ENCODE assay signal across 22 mouse cellular contexts in genomic region chr10:21803184-21803583, GRCm38 (mm10).
A peak's percentile ranks its signal among the peaks of the same experiment; 100 is the strongest.
DNase-seq lines count a peak whose midpoint lies in the region; ATAC-seq and TF ChIP-seq lines count a peak whose summit lies in the region.
"Had no signal": no experiment of that assay in that cellular context is flagged by ENCODE, and none has a peak within 500 bp of the region (broad histone marks: within the 10 kb centered on the region; RNA-seq: fewer than 3 reads in every experiment).

No protein-coding gene starts in this region.

- H3K4me1 ChIP-seq in hindbrain, embryonic 15.5 days (replicated peaks): no peaks in the 10 kb centered on the region; the same call in 1 of the 2 replicates
- no peaks in the 10 kb centered on the region for H3K4me1 ChIP-seq in hindbrain, embryonic 13.5 days (replicated peaks)
- H3K4me1 ChIP-seq in neural tube, embryonic 13.5 days (replicated peaks): no peaks in the 10 kb centered on the region
- H3K4me1 ChIP-seq in neural tube, embryonic 15.5 days: no peaks in the 10 kb centered on the region
- H3K4me1 ChIP-seq: embryonic facial prominence, embryonic 13.5 days; embryonic facial prominence, embryonic 15.5 days; forebrain, embryonic 12.5 days; forebrain, embryonic 15.5 days had no signal

- no peaks in the 10 kb centered on the region for H3K27me3 ChIP-seq in hindbrain, embryonic 15.5 days
- no peaks in the 10 kb centered on the region for H3K27me3 ChIP-seq in hindbrain, embryonic 13.5 days
- H3K27me3 ChIP-seq in neural tube, embryonic 13.5 days: no peaks in the 10 kb centered on the region
- no peaks in the 10 kb centered on the region for H3K27me3 ChIP-seq in neural tube, embryonic 15.5 days (replicated peaks)
- H3K27me3 ChIP-seq: embryonic facial prominence, embryonic 13.5 days; embryonic facial prominence, embryonic 15.5 days; forebrain, embryonic 12.5 days; forebrain, embryonic 15.5 days had no signal

- no peak for TF ChIP-seq CTCF in gastrocnemius, adult 2 months (IDR thresholded peaks at IDR 0.05)

- ATAC-seq in hindbrain, embryonic 15.5 days (ENCODE audit: low FRiP score, low read depth): peak; percentile 65; the same call in 1 of the 2 replicates
- no peak for ATAC-seq in hindbrain, embryonic 13.5 days (ENCODE audit: low FRiP score)
- ATAC-seq in neural tube, embryonic 13.5 days (ENCODE audit: low read depth): peak; percentile 59; the same call in 1 of the 2 replicates
- ATAC-seq in neural tube, embryonic 15.5 days (ENCODE audit: low FRiP score): peak; percentile 76
- ATAC-seq: forebrain, embryonic 15.5 days had no signal

- no peaks in the 10 kb centered on the region for H3K36me3 ChIP-seq in hindbrain, embryonic 15.5 days
- H3K36me3 ChIP-seq in hindbrain, embryonic 13.5 days: no peaks in the 10 kb centered on the region
- H3K36me3 ChIP-seq in neural tube, embryonic 13.5 days: no peaks in the 10 kb centered on the region
- H3K36me3 ChIP-seq in neural tube, embryonic 15.5 days: no peaks in the 10 kb centered on the region
- H3K36me3 ChIP-seq: embryonic facial prominence, embryonic 13.5 days; embryonic facial prominence, embryonic 15.5 days; forebrain, embryonic 10.5 days; forebrain, embryonic 12.5 days; forebrain, embryonic 15.5 days had no signal

- H3K9me3 ChIP-seq in hindbrain, embryonic 15.5 days: no peaks in the 10 kb centered on the region
- H3K9me3 ChIP-seq in hindbrain, embryonic 13.5 days: no peaks in the 10 kb centered on the region
- no peaks in the 10 kb centered on the region for H3K9me3 ChIP-seq in neural tube, embryonic 13.5 days
- no peaks in the 10 kb centered on the region for H3K9me3 ChIP-seq in neural tube, embryonic 15.5 days (replicated peaks)
- H3K9me3 ChIP-seq: embryonic facial prominence, embryonic 13.5 days; embryonic facial prominence, embryonic 15.5 days; forebrain, embryonic 10.5 days; forebrain, embryonic 12.5 days; forebrain, embryonic 15.5 days had no signal

- DNase-seq in neural tube, embryonic 10.5 days (ENCODE audit: extremely low spot score, low spot score): no peak
- DNase-seq in gastrocnemius, adult 2 months: no peak
- DNase-seq: adrenal gland, adult 2 months; adrenal gland, postnatal 10 days; adrenal gland, postnatal 25 days; cerebellum, adult 11 months; cerebellum, adult 18-20 months; cerebellum, adult 8-10 months; cerebellum, adult 9-11 months; cerebellum, postnatal 14 days; cerebellum, postnatal 36 days; embryo, embryonic 11 days had no signal

- intact Hi-C loops in gastrocnemius, adult 2 months (cut with DNase I): no loop called here

- no peak overlapping the region for H3K4me3 ChIP-seq in hindbrain, embryonic 15.5 days
- no peak overlapping the region for H3K4me3 ChIP-seq in hindbrain, embryonic 13.5 days
- no peak overlapping the region for H3K4me3 ChIP-seq in neural tube, embryonic 13.5 days
- H3K4me3 ChIP-seq in neural tube, embryonic 15.5 days (replicated peaks): no peak overlapping the region
- no peak overlapping the region for H3K4me3 ChIP-seq in gastrocnemius, adult 2 months
- H3K4me3 ChIP-seq: embryonic facial prominence, embryonic 13.5 days; embryonic facial prominence, embryonic 15.5 days; erythroblast, embryonic 14.5 days; forebrain, embryonic 10.5 days; forebrain, embryonic 12.5 days; forebrain, embryonic 15.5 days had no signal

- H3K27ac ChIP-seq in hindbrain, embryonic 15.5 days (replicated peaks): no peak overlapping the region
- H3K27ac ChIP-seq in hindbrain, embryonic 13.5 days: no peak overlapping the region
- no peak overlapping the region for H3K27ac ChIP-seq in neural tube, embryonic 13.5 days (replicated peaks)
- no peak overlapping the region for H3K27ac ChIP-seq in neural tube, embryonic 15.5 days (replicated peaks)
- H3K27ac ChIP-seq in gastrocnemius, adult 2 months: no peak overlapping the region
- H3K27ac ChIP-seq: embryonic facial prominence, embryonic 13.5 days; embryonic facial prominence, embryonic 15.5 days; forebrain, embryonic 10.5 days; forebrain, embryonic 12.5 days; forebrain, embryonic 15.5 days had no signal

- H3K4me2 ChIP-seq in hindbrain, embryonic 15.5 days: no peak overlapping the region
- no peak overlapping the region for H3K4me2 ChIP-seq in hindbrain, embryonic 13.5 days
- H3K4me2 ChIP-seq in neural tube, embryonic 13.5 days: no peak overlapping the region
- no peak overlapping the region for H3K4me2 ChIP-seq in neural tube, embryonic 15.5 days
- H3K4me2 ChIP-seq: embryonic facial prominence, embryonic 13.5 days; embryonic facial prominence, embryonic 15.5 days; forebrain, embryonic 12.5 days; forebrain, embryonic 15.5 days had no signal

- H3K9ac ChIP-seq in hindbrain, embryonic 15.5 days: no peak overlapping the region
- H3K9ac ChIP-seq in hindbrain, embryonic 13.5 days: no peak overlapping the region
- H3K9ac ChIP-seq in neural tube, embryonic 13.5 days: no peak overlapping the region
- no peak overlapping the region for H3K9ac ChIP-seq in neural tube, embryonic 15.5 days (replicated peaks)
- H3K9ac ChIP-seq: embryonic facial prominence, embryonic 13.5 days; embryonic facial prominence, embryonic 15.5 days; forebrain, embryonic 12.5 days; forebrain, embryonic 15.5 days had no signal
